28 mouse cellular contexts compared by ENCODE assay signal in the genomic region with DNA sequence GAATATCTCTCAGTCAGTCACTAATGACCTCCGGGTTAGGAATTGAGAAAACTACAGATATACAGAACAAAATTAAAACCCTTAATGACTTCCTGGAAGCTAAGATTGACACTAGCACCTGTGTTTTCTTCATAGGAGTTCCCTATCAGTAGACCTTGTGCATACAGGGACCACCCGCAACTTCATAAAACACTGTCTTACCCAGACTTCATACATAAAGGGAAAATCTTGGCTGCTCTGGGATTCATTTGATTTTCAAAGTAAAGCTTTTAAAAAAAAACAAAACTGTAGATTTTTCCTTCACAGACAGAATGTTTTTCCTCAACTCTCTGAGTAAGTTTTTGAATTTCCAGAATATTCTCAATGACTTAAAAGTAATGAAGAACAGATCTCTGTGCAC.
A peak's percentile ranks its signal among the peaks of the same experiment; 100 is the strongest.
DNase-seq lines count a peak whose midpoint lies in the region; ATAC-seq and TF ChIP-seq lines count a peak whose summit lies in the region.
"Had no signal": no experiment of that assay in that cellular context is flagged by ENCODE, and none has a peak within 500 bp of the region (broad histone marks: within the 10 kb centered on the region; RNA-seq: fewer than 3 reads in every experiment).

No protein-coding gene starts in this region.

- no peak overlapping the region for H3K4me3 ChIP-seq in limb, embryonic 12.5 days (replicated peaks)
- H3K4me3 ChIP-seq in limb, embryonic 10.5 days, result no peak overlapping the region
- H3K4me3 ChIP-seq in embryonic facial prominence, embryonic 12.5 days, result no peak overlapping the region
- H3K4me3 ChIP-seq in embryonic facial prominence, embryonic 14.5 days (ENCODE audit: low read depth, low read length), result no peak overlapping the region
- no peak overlapping the region for H3K4me3 ChIP-seq in limb, embryonic 14.5 days (replicated peaks; ENCODE audit: low read length)
- H3K4me3 ChIP-seq: embryonic facial prominence, embryonic 15.5 days; erythroblast, embryonic 14.5 days; forebrain, embryonic 10.5 days; forebrain, embryonic 12.5 days had no signal

- no peak for TF ChIP-seq POLR2A in limb, embryonic 14.5 days (IDR thresholded peaks at IDR 0.05; ENCODE audit: borderline replicate concordance, extremely low read depth, insufficient read depth, insufficient read length)

- H3K9me3 ChIP-seq in limb, embryonic 12.5 days, result no peaks in the 10 kb centered on the region
- no peaks in the 10 kb centered on the region for H3K9me3 ChIP-seq in limb, embryonic 10.5 days (replicated peaks)
- no peaks in the 10 kb centered on the region for H3K9me3 ChIP-seq in embryonic facial prominence, embryonic 12.5 days
- no peaks in the 10 kb centered on the region for H3K9me3 ChIP-seq in embryonic facial prominence, embryonic 14.5 days (ENCODE audit: control insufficient read depth, low read length)
- no peaks in the 10 kb centered on the region for H3K9me3 ChIP-seq in limb, embryonic 14.5 days (ENCODE audit: control insufficient read depth, low read length)
- H3K9me3 ChIP-seq: embryonic facial prominence, embryonic 15.5 days; forebrain, embryonic 10.5 days; forebrain, embryonic 12.5 days had no signal

- H3K4me2 ChIP-seq in limb, embryonic 12.5 days, result no peak overlapping the region
- no peak overlapping the region for H3K4me2 ChIP-seq in embryonic facial prominence, embryonic 12.5 days (replicated peaks)
- H3K4me2 ChIP-seq in embryonic facial prominence, embryonic 14.5 days (ENCODE audit: low read depth, low read length), result no peak overlapping the region
- H3K4me2 ChIP-seq in limb, embryonic 14.5 days (replicated peaks; ENCODE audit: low read depth, low read length, severe bottlenecking), result no peak overlapping the region
- H3K4me2 ChIP-seq: embryonic facial prominence, embryonic 15.5 days; forebrain, embryonic 12.5 days had no signal

- 49% methylated on average over 2 of the region's 2 CpGs for WGBS in limb, embryonic 12.5 days
- 86% methylated on average over 2 of the region's 2 CpGs for WGBS in limb, embryonic 10.5 days
- 41% methylated on average over 2 of the region's 2 CpGs for WGBS in embryonic facial prominence, embryonic 12.5 days
- 33% methylated on average over 2 of the region's 2 CpGs for WGBS in embryonic facial prominence, embryonic 14.5 days
- whole genome bisulfite sequencing in limb, embryonic 14.5 days, result 29% methylated on average over 2 of the region's 2 CpGs

- H3K36me3 ChIP-seq in limb, embryonic 12.5 days, result no peaks in the 10 kb centered on the region
- no peaks in the 10 kb centered on the region for H3K36me3 ChIP-seq in limb, embryonic 10.5 days
- H3K36me3 ChIP-seq in embryonic facial prominence, embryonic 12.5 days, result no peaks in the 10 kb centered on the region
- no peaks in the 10 kb centered on the region for H3K36me3 ChIP-seq in embryonic facial prominence, embryonic 14.5 days (ENCODE audit: control insufficient read depth, insufficient read depth, low read length)
- no peaks in the 10 kb centered on the region for H3K36me3 ChIP-seq in limb, embryonic 14.5 days (ENCODE audit: control insufficient read depth, insufficient read depth, low read length)
- H3K36me3 ChIP-seq: embryonic facial prominence, embryonic 15.5 days; forebrain, embryonic 10.5 days; forebrain, embryonic 12.5 days; G1E had no signal

- no peaks in the 10 kb centered on the region for H3K27me3 ChIP-seq in limb, embryonic 12.5 days
- no peaks in the 10 kb centered on the region for H3K27me3 ChIP-seq in limb, embryonic 10.5 days (ENCODE audit: low read depth, poor library complexity, severe bottlenecking)
- H3K27me3 ChIP-seq in embryonic facial prominence, embryonic 12.5 days, result no peaks in the 10 kb centered on the region
- no peaks in the 10 kb centered on the region for H3K27me3 ChIP-seq in embryonic facial prominence, embryonic 14.5 days (replicated peaks; ENCODE audit: control insufficient read depth, insufficient read depth, low read length)
- H3K27me3 ChIP-seq in limb, embryonic 14.5 days (ENCODE audit: control insufficient read depth, insufficient read depth, low read length), result no peaks in the 10 kb centered on the region
- H3K27me3 ChIP-seq: CH12.LX; embryonic facial prominence, embryonic 15.5 days; forebrain, embryonic 12.5 days; Patski had no signal

- H3K9ac ChIP-seq in limb, embryonic 12.5 days (replicated peaks), result no peak overlapping the region
- H3K9ac ChIP-seq in embryonic facial prominence, embryonic 12.5 days, result no peak overlapping the region
- H3K9ac ChIP-seq in embryonic facial prominence, embryonic 14.5 days (ENCODE audit: low read depth, low read length), result no peak overlapping the region
- no peak overlapping the region for H3K9ac ChIP-seq in limb, embryonic 14.5 days (ENCODE audit: low read depth, low read length, severe bottlenecking)
- H3K9ac ChIP-seq: embryonic facial prominence, embryonic 15.5 days; forebrain, embryonic 12.5 days had no signal

- H3K27ac ChIP-seq in limb, embryonic 12.5 days, result peak overlapping the region; percentile 54; the same call in 1 of the 2 replicates
- H3K27ac ChIP-seq in limb, embryonic 10.5 days, result no peak overlapping the region
- peak overlapping the region; percentile 50; the same call in 1 of the 2 replicates for H3K27ac ChIP-seq in embryonic facial prominence, embryonic 12.5 days
- 0 out of 2 replicates have a peak overlapping the region, but pooled peaks have one; percentile 11 for H3K27ac ChIP-seq in embryonic facial prominence, embryonic 14.5 days (replicated peaks; ENCODE audit: low read depth, low read length)
- peak overlapping the region; percentile 43; the same call in 1 of the 2 replicates for H3K27ac ChIP-seq in limb, embryonic 14.5 days (replicated peaks; ENCODE audit: low read depth, low read length)
- H3K27ac ChIP-seq: embryonic facial prominence, embryonic 15.5 days; forebrain, embryonic 10.5 days; forebrain, embryonic 12.5 days had no signal

- H3K4me1 ChIP-seq in limb, embryonic 12.5 days (replicated peaks), result peaks cover 9% of the 10 kb centered on the region; the same call in 1 of the 2 replicates
- peaks cover 9% of the 10 kb centered on the region; the same call in 1 of the 2 replicates for H3K4me1 ChIP-seq in limb, embryonic 10.5 days
- no peaks in the 10 kb centered on the region; the same call in 1 of the 2 replicates for H3K4me1 ChIP-seq in embryonic facial prominence, embryonic 12.5 days
- no peaks in the 10 kb centered on the region for H3K4me1 ChIP-seq in embryonic facial prominence, embryonic 14.5 days (ENCODE audit: control insufficient read depth, insufficient read depth, low read length)
- H3K4me1 ChIP-seq in limb, embryonic 14.5 days (ENCODE audit: control insufficient read depth, insufficient read depth, low read length), result peaks cover 7% of the 10 kb centered on the region
- H3K4me1 ChIP-seq: embryonic facial prominence, embryonic 15.5 days; forebrain, embryonic 10.5 days; forebrain, embryonic 12.5 days had no signal

- DNase-seq in limb, embryonic 10.5 days (ENCODE audit: low spot score), result no peak
- peak; percentile 57 for DNase-seq in embryonic facial prominence, embryonic 14.5 days (ENCODE audit: low spot score)
- peak; percentile 46 for DNase-seq in limb, embryonic 14.5 days (ENCODE audit: low spot score)
- no peak for DNase-seq in yolk sac, embryonic 10.5 days (ENCODE audit: low spot score)
- DNase-seq in layer of hippocampus, adult 9-10 months (ENCODE audit: low spot score), result no peak
- no peak for DNase-seq in thymus, postnatal 10 days (ENCODE audit: low spot score in 2 of 2)
- DNase-seq: adrenal gland, adult 8-10 months; adrenal gland, postnatal 14 days; adrenal gland, postnatal 36 days; B cell, adult 2 months; cerebellum, adult 11-12 months; cerebellum, adult 2 months; cerebellum, adult 9-10 months; cerebellum, postnatal 10 days; cerebellum, postnatal 25 days had no signal

- 0 out of 2 replicates have a peak, but pooled peaks have one; percentile 31 for ATAC-seq in limb, embryonic 12.5 days (ENCODE audit: insufficient number of reproducible peaks, insufficient read depth, low FRiP score, low TSS enrichment, low read depth)
- no peak for ATAC-seq in embryonic facial prominence, embryonic 12.5 days (ENCODE audit: insufficient number of reproducible peaks, insufficient read depth, low FRiP score, low TSS enrichment)
- ATAC-seq in embryonic facial prominence, embryonic 14.5 days (ENCODE audit: low read depth), result no peak
- no peak for ATAC-seq in limb, embryonic 14.5 days (ENCODE audit: low FRiP score, low read depth)
- ATAC-seq: activated CD4-positive, CD25-positive, alpha-beta regulatory T cell, adult 4 months; CD4-positive, CD25-positive, alpha-beta regulatory T cell, adult 4 months; forebrain, embryonic 14.5 days; forebrain, embryonic 16.5 days; Patski had no signal

Comparison
In these comparisons a context has a peak if more than half of its experiments do, and no peak if none do; other contexts are left out.
1. DNase-seq: peak in embryonic facial prominence, embryonic 14.5 days (single experiment) and limb, embryonic 14.5 days (single experiment); none in limb, embryonic 10.5 days (single experiment), yolk sac, embryonic 10.5 days (single experiment), layer of hippocampus, adult 9-10 months (single experiment) and thymus, postnatal 10 days (0 of 2).